Mouse (Mus musculus) adrenal gland, postnatal 25 days (tissue): ENCODE data around the gene Smpd3. TPM values are rescaled to one million over a fixed set of nuclear protein-coding genes. Genes with fewer than 3 reads are reported as not detected.
"Not testable (repeated sequence)": the region's sequence is repeated elsewhere in the genome, so short reads cannot be mapped to it uniquely, and the experiment has no call there.

Experiments used
- DNase-seq: peaks from one replicate; pipeline ENCODE4 v3.0.0; 2021; ENCODE audit warnings: mixed read lengths
- total RNA-seq: library from RNA; stranded (reverse); gene quantifications from 2 replicates; pipeline ENCODE4 v1.2.3, GENCODE M21; 2021

Smpd3 gene
- total RNA-seq, 1 experiment from 2014 or later: 8.0 TPM

DNA sequence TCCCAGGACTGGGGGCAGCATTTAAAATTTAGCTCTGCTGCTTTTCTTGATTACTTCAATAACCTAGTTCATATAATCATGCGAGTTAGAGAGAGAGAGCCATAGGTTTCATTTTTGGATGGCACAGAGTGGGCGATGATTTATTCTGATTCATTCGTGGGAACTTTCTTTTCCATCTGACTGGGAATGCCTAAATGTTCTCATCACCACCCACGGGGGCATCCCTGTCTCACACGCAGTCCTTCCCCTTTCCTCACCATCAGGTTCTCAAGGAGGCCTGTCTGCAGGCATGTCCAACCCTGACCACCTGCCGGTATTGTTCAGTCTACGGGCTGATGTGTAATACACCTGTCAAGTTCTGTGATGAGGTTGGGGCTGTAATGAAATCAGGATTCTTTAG, 16.4 kb downstream of the Smpd3 start:
- DNase-seq: no peak

DNA sequence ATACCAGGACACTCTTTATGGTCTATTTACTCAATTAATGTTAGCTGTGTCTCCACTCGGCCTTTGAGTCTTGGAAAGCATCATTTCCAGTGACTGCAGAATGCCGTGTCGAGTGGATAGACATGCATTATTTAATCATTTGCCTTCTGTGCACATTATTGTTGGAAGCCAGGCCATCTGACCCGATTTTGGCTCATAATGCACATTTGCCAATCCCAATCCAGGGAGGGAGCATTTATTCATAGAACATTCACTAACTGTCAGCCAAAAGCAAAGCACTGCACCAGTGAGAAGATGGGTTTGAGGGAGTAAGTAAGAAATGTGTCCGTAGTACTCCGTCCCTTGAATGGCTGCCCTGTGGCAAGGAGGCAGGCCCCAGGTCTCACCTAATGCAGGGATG, 17.8 kb downstream of the Smpd3 start:
- DNase-seq: no peak

DNA sequence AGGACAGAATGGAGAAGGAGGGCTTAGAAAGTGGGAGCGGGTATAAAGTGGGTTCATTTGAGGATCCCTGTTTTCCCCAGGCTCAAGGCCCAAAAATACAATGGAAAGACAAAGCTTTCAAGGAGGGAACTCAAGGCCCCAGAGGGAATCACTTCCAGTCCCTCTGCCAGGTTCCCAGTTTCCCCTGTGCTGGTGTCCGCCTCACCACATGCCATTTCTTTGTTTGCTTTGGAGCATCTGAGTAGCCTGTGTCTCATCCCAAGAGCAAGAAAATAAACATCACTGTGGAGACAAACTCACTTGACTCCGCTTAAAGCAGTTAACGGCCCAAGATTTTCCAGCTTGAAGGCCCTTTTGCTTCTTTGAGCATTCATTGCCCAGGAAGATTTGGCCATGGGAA, 20.7 kb downstream of the Smpd3 start:
- no peak for DNase-seq

DNA sequence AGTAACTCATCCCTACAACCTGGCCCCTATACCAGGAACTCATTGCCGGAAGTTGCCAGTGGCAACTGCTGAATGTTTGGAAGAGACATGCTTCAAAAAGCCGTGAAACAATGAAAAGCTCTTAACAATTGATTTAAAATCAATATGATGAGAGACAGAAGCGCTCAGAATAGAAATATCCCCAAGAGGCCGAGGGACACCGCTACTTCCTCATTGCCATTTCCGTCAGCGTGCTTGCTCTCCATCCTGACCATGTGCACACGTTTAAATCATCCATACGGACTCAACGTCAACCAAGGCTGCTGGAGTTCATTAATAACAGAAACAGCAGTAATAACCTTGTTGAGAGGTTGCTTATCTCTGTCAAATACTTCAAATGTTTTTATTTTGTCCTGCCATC, 21.3 kb downstream of the Smpd3 start:
- no peak for DNase-seq

DNA sequence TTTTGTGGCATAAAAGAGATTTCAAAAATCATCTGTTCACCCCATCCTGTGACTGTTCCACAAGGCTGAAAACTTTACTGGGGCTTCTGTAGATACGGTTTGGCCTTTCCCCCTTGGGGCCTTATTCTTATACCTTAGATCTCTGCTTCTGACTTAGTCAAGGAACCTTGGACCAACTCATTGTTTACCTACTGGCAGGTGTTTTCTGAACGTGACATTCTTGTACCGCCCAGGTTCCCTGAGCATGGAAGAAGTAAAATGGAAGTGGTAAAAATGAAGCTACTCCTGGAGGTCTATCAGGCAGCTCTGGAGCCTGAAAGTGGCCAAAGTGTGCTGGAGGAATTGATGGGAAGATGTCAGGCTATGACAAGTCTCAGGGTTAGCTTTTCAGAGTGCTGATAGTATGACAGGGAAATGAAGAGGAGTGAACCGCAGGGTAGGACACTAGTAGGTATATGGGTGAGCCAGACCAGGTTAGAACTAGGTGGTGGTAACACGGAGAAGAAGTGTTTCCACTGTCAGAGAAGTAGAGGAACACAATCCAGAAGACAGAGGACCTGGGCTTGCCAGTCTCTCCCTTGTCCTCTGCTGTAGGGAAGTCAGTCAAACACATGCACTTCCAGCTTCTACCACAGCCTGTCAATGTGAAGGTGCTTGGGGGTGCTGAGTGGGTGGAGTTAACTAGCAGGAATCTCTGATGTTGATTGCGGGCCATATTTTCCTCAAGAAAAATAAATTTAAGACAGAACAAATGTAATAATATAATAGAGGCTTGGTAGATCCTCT, 22.2 kb downstream of the Smpd3 start:
- DNase-seq: no peak

DNA sequence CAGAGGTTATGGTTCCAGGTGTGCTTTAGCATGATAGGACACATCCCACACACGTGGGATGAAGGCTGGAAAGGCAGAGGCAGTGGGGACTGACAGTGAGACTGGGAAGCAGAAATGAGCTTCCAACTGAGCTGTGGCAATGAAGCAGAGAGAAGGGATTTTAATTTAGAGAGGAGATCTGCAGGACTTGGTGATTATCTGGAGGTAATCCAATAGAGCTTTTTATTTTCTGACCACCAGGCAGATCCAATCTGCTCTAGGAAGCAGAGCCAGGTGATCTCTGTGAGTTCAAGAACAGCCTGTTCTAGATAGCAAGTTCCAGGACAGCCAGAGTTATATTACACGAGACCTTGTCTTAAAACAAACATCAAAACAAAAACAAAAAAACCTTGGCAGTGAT, 24.0 kb downstream of the Smpd3 start:
- no peak for DNase-seq

DNA sequence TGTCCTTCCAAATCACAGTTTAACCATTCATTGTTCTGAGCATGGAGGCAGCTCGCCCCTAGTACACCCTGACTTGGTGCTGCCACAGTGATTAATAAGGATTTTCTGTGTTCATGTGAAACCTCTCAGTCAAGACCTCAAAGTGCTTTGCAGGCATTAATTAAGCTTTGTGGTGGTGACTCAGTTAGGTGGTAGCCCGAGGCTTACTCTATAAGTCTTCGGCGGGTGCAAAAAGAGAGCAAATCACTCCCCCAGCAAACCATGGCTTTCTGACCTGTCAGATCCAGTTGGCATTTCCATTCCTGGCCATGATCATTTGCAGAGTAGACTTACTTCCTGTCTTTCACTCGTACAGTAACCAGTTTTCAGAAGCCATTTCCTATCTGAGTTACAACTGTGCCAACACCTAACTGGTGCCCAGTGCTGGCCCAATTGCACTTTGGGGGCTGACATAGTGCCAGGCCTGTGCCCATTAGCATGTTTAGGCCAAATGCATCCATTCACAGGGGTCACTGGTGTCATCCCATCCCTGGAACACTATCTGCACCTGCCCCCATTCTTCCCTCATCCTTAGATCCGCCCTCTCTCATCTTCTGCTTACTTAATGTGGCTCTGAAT, 24.6 kb downstream of the Smpd3 start:
- DNase-seq: no peak

DNA sequence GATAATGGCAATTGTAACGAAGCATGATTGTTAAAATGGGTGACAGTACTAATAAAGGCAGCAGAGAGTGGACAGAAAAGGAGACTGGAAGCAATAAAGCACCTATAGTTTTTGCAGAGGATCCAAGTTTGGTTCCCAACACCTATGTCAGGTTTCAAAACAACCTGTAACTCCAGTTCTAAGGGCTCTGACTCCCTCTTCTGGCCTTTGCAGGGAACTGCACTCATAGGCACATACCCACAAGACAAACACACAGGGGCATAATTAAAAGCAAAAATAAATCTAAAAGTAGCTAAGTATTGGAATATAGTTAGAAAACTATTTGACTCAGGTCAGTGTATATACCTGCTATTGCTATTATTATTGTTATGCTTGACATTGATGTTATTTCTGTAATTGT, 25.8 kb downstream of the Smpd3 start:
- no peak for DNase-seq

DNA sequence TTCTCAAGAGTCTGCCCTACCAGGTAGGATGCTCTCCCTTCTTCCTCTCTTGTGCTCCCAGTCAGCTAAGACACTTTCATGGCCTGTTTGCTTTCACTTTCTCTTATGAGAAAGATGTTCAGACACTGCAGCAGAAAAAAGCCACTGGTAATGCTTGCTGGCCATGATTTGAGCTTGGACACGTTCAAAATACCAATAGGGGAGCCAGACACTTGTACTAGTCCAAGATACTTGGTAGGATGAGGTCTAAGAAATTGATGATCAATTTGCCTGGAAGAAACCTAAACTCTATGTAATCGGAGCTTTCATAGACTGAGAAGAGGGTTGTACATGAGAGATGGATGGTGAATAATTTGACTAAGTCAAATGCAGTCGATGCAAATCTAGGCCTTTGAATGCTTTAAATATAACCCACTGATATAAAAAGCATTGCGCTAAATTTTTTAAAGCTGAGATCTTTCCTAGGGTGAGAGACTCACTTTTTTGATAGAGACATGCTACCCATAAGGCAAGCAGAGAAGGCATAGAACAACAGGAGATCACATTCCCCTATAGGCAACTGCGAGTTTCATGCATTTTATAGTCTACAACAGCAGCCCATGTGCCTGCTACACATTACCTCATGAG, 27.6 kb downstream of the Smpd3 start:
- no peak for DNase-seq

DNA sequence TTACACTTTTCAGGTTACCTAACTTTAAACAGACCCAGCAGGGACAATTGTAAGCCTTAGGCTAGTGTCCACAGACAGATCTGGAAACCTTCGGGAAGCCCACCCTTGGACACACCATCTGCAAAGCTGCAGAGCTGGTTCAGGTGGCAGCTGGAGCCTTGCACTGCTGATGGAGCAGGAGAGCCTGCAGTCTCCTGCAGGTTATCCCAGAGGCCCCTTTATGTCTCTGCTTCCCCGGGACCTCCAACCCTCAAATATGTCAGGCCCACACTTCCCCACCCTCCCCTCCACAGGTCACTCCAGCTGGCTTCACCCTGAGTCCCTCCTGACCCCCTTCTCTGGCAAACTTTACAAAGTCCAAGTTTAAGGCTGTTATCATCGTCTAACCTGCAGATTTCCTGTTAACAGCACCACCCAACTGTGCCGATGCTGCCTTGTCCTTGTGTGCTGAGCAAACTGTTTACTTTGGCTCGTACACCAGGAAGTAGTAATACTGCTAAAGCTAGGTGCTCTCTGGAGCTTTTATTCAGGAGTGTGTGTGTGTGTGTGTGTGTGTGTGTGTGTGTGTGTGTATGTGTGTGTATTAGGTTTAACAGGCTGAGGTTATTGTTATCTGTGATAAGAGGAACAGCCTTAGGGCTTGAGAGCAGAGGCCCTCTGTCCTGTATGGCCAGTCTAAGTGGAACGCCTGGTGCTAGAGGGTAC, 29.6 kb downstream of the Smpd3 start:
- peak; percentile 6 for DNase-seq

DNA sequence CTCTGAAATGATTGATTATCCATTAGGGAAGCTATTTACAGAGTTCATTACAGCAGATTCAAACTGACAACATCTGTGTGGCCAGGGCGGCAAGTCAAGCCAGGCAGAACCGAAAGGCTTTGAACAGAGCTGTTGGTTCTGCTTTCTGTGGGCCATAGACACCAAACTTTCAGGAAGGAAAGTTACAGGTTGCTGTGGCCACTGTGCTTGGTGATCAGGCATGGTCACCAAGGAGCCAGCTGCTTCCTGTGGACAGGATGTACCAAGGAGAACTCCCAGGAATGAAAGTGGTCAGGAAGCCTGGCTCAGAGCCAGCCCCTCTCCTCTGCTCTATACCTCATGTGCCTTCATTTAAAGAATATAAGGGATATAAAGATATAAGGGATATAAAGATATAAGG, 30.2 kb downstream of the Smpd3 start:
- no peak for DNase-seq

DNA sequence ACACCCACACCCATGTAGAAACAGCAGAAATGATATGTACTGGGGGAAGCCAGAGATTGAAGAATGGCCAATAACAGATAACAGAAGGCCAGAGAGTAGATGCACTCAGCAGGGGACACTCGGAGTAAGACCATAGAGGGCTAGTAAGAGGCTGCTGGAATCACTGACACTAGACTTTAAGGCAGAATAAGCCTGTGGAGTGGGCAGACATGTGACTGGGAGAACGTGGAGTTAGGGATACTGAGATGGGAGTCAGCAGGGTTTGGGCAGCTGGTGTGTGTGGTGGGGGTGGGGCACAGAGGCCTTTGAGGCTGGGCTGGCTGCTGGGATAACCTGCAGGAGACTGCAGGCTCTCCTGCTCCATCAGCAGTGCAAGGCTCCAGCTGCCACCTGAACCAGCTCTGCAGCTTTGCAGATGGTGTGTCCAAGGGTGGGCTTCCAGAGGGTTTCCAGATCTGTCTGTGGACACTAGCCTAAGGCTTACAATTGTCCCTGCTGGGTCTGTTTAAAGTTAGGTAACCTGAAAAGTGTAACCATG, 31.0 kb downstream of the Smpd3 start:
- DNase-seq: not testable (repeated sequence)

DNA sequence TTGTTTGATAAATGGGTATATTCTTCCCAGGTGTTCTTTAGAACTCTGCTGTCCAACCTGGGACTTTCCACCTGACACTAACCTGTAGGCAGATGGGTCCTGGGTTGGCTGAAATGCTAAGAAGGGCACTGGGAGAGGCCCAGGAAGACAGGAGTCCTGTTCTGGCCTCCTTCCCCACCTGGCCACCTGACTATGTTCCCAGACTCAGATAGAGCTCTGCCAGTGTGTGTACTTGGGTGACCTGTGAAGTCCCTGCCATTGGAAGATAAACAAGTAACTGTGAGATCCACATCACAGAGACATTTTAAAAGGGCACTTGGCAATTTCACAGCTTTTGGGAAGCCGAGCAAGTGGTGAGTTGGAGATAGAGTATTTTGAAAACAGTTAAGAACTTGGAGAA, 31.7 kb downstream of the Smpd3 start:
- no peak for DNase-seq

DNA sequence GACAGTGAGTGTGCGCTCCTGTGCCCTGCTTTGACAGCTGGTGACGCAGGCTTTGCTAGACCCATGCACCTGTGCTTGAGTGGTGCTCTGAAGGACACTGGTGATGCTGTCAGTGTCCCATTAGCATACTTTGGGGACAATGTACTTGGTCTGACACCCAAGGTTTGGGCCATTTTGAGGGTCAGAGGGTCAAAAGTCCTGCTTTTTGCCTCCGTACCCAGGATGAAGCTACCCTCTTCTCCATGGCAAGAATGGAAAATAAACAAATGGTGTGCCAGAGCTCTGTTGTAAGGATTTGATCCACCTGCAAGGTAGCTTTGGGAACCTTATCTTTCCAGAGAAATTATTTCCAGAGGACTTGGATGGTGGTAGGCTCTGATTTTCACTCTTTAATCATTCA, 32.5 kb downstream of the Smpd3 start:
- no peak for DNase-seq

DNA sequence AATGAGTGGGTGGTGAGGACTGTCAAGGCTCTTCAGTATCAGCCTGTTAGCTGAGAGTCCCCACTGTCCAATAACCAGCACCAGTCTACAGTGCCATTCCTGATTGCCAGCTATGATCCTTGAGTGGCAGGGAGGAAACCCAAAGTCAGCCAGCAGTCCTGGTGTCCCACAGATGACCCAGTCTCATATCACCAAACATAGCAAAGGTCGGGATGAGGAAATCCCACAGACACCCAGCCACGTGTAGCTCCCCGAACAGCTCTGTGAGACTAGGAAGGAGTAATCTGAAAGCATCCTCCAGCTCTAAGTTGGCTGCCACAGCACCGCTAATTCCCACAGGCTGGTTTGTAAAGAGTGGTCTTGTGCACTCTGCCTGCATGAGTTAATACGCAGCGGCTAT, 33.5 kb downstream of the Smpd3 start:
- DNase-seq: no peak

DNA sequence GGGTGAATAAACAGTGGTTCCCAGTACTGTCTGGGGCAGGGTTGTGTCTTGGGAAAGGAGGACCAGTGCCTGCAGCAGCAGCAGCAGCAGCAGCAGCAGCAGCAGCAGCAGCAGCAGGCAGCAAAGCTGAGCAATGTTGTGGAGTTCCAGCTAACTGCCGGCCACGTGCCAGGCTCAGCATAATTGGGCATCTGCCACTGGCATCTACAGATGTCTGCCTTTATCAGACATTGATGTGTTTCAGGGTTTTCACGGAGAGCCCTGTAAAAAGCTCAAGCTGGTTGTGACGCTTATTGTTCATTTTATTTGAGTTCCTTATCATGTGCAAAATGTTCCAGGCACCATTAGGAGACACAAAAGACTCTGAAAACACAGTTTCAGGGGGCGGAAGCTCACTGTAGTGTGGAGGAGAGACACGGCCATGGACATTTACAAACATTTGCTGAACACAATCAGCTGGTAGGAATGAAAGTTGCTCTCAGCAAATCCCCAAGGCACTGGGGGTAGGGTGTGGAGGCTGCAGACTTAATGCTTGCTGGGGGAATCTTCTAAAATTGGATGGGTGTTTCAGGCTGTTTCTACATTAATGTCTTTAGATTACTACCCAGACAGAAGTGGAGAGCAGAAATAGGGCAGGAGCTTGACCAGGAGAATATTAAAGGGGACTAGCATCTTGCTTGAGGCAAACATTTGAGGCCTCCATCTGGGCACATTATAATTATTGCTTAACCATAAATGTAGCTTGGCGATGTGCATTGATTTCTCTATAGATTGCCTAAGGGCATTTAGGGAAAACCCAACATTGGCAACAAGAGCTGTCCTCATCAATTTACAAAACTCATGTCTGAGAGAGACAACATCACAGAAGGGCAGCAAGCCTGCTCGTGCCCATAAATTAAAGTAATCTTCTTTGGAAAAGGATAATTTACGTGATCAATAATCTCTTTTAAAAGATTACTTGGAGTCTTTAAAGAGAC, 36.8 kb downstream of the Smpd3 start:
- no peak for DNase-seq

DNA sequence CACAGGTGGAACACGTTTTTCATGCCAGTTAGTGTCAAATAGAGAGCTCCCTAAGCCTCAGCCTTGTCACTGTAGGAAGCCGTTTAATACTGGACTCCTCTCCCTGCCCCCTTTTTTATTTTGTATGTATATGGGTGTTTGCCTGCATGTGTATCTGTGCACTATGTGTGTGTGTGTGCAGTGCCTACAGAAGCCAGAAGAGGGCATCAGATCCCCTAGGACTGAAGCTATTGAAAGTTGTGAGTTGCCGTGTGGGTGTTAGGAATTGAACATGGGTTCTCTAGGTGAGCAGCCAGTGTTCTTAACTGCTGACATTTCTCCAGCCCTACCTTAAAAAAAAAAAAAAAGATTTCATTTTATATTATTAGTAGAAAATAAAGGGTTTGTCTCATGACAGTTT, 38.1 kb downstream of the Smpd3 start:
- DNase-seq: no peak

DNA sequence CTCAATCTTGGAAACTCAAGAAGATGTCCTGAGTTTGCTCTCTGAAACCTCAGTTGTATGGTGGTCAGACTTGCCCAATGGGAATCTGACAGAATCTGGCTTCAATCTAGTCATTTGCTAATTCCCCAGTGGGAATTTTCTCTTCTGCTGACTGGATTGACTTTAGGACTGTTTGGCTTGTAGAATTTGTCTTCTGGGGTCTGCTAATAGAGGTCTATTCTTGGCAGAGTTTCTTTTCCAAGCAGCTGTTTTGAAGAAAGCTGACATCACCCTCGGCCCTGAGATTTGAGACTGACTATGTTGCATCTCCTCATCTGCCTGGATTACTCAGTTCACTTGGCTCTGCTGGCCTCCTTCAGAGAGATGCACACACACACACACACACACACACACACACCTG, 38.9 kb downstream of the Smpd3 start:
- no peak for DNase-seq

DNA sequence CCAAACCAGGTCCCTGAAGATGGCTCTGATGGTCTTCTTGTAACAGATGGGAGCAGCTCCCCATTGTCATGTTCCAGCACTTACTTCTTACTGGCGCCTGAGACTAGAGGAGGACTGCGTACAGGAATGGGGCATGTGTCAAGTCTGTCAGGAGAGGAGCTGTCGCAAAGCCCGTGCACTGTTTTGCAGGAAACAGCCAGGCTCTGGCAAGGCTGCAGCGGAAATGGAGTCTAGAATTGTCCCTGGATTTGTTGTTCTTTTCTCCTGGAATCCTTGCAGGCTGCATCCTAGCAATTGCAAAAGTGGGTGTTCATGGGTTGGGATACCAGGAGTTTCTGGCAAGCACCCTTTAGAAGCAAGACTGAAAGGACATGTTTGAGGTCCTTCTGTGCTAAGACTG, 39.5 kb downstream of the Smpd3 start:
- DNase-seq: no peak

DNA sequence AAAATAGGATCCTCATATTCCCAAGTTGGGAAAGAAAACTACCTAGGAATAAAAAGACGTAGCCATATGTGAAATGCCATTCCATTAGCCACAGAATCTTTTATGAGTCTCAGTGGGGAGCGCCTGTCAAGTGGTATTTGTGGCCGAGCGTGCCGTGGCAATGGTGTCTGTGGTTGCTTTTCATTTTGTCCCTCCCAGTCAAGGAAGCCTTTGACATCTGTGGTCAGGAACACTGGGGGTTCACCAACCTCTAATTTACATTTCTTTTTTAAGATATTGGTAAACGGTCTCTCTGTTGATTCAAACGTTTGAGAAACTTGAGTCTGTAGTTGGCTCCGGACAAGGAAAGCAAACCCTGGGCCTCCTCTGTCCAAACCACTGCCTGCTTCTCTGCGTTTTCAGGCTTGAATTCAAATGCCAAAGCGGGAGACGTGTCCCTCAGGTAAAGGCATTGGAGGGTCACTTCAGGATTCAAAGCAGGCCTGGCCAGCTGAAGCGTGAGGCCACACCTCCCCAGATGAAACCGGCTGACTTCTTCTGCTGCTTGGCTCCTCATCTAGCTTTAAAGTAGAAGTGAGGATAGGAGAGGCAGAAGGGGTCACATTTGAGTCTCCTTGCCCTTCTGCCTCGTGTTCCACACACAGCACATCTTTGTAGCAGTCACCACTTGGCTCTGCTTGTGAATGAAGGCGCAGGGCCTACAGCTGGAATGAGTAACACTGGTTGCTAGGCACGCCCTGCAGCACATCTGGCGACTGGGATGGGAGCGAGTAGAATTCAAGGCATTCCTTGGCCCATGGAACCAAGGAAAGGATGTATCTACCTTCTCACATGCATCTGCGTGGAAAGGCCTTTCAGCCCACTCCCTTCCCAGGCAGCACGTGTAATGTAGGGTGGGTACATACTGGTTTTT, 45.0 kb downstream of the Smpd3 start:
- DNase-seq: no peak

DNA sequence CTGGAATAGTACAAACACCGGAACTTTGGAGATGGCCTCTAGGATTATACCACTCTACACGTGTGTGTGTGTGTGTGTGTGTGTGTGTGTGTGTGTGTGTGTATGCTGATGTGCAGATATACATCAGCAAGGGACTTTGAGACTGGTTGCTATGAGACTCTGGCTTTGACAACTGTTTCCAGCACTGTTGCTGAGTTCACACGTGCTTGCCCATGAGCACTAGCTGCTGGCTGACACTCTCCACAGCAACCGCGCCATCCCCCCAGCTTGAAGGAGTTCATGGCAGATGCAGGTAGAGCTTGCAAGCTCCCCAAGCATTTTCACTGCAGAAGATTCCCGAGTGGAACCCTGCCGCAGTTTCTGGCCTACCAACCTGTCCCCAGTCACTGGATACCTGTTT, 48.3 kb downstream of the Smpd3 start:
- DNase-seq: no peak
